Mouse (Mus musculus) heart, postnatal 0 days (tissue): ENCODE measurements around the gene Mlip.

ENCODE experiments used
- CTCF ChIP-seq: IDR thresholded peaks from 2 replicates; pipeline ENCODE4 v1.5.1; 2016; ENCODE audit warnings: antibody characterized with exemption, control low read depth, low read depth
- EP300 ChIP-seq: IDR thresholded peaks from 2 replicates; pipeline ENCODE4 v1.6.1; 2016; ENCODE audit warnings: antibody characterized with exemption, low read depth

DNA sequence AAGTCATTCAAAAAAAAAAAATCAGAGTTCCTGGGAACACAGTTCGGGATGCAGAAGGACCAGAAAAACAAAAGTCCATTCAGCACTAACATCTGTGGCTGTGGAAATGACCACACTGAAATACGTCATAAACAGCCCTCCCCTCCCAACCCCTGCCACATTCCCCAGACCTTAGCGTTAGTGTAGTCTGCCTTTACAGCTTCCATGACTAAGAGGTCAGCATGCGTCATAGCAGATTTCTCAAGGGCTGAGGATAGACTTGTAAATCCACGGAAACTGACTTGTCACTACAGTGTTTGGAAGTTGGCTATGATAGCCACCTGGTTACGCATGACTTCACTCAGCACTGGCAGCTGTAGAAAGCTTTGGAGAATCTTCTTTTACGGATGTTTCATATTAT lies 8.5 kb downstream of the Mlip start:
- no peak for TF ChIP-seq EP300
- no peak for TF ChIP-seq CTCF
